ENCODE assay signal across 8 mouse cellular contexts in genomic region chr19:8820424-8820956, GRCm38 (mm10). TPM values are rescaled to one million over a fixed set of nuclear protein-coding genes. Genes with fewer than 3 reads are reported as not detected.
DNase-seq lines count a peak whose midpoint lies in the region; ATAC-seq and TF ChIP-seq lines count a peak whose summit lies in the region.

No protein-coding gene starts in this region.

- no peaks in the 10 kb centered on the region for H3K9me3 ChIP-seq in kidney, embryonic 14.5 days (ENCODE audit: control insufficient read depth, low read length)
- no peaks in the 10 kb centered on the region for H3K9me3 ChIP-seq in forebrain, embryonic 12.5 days
- no peaks in the 10 kb centered on the region for H3K9me3 ChIP-seq in liver, embryonic 12.5 days (replicated peaks)
- H3K9me3 ChIP-seq in stomach, embryonic 15.5 days = no peaks in the 10 kb centered on the region

- H3K4me3 ChIP-seq in kidney, embryonic 14.5 days (ENCODE audit: low read length) = peak overlapping the region; percentile 100
- H3K4me3 ChIP-seq in bone marrow, adult 2 months (replicated peaks; ENCODE audit: control insufficient read depth, low read depth, low read length) = peak overlapping the region; percentile 98
- peak overlapping the region; percentile 99 for H3K4me3 ChIP-seq in forebrain, embryonic 12.5 days (replicated peaks)
- peak overlapping the region; percentile 100 for H3K4me3 ChIP-seq in liver, embryonic 12.5 days
- H3K4me3 ChIP-seq in stomach, embryonic 15.5 days (replicated peaks) = peak overlapping the region; percentile 93

- under 1% methylated on average over 48 of the region's 48 CpGs for whole genome bisulfite sequencing in kidney, embryonic 14.5 days
- WGBS in bone marrow, adult 2 months = under 1% methylated on average over 48 of the region's 48 CpGs
- under 1% methylated on average over 48 of the region's 48 CpGs for WGBS in forebrain, embryonic 12.5 days
- WGBS in liver, embryonic 12.5 days (ENCODE audit: insufficient replicate concordance) = under 1% methylated on average over 48 of the region's 48 CpGs
- 0% methylated on average over 47 of the region's 48 CpGs for WGBS in stomach, embryonic 15.5 days

- H3K27me3 ChIP-seq in kidney, embryonic 14.5 days (ENCODE audit: control insufficient read depth, insufficient read depth, low read length) = no peaks in the 10 kb centered on the region
- H3K27me3 ChIP-seq in forebrain, embryonic 12.5 days = no peaks in the 10 kb centered on the region
- H3K27me3 ChIP-seq in liver, embryonic 12.5 days (replicated peaks) = no peaks in the 10 kb centered on the region
- no peaks in the 10 kb centered on the region for H3K27me3 ChIP-seq in stomach, embryonic 15.5 days (replicated peaks)

- DNase-seq in kidney, adult 18-20 months = no peak
- no peak for DNase-seq in T-cell, adult 2 months (ENCODE audit: low spot score)
- no peak for DNase-seq in layer of hippocampus, postnatal 14 days (ENCODE audit: low spot score in 2 of 2)

- peak overlapping the region; percentile 99 for H3K9ac ChIP-seq in kidney, embryonic 14.5 days (ENCODE audit: low read depth, low read length)
- H3K9ac ChIP-seq in forebrain, embryonic 12.5 days = peak overlapping the region; percentile 98
- H3K9ac ChIP-seq in liver, embryonic 12.5 days = peak overlapping the region; percentile 99
- H3K9ac ChIP-seq in stomach, embryonic 15.5 days = peak overlapping the region; percentile 98

- ATAC-seq in kidney, embryonic 14.5 days (ENCODE audit: low FRiP score, low TSS enrichment) = peak; percentile 21
- peak; percentile 22; the same call in 1 of the 2 replicates for ATAC-seq in forebrain, embryonic 12.5 days (ENCODE audit: low FRiP score)
- peak; percentile 63 for ATAC-seq in liver, embryonic 12.5 days
- ATAC-seq in stomach, embryonic 15.5 days (ENCODE audit: insufficient read depth, low FRiP score, low read depth) = peak; percentile 14; the same call in 1 of the 2 replicates

- peaks cover 32% of the 10 kb centered on the region for H3K4me1 ChIP-seq in kidney, embryonic 14.5 days (ENCODE audit: control insufficient read depth, insufficient read depth, low read length)
- peaks cover 1% of the 10 kb centered on the region; the same call in 1 of the 2 replicates for H3K4me1 ChIP-seq in bone marrow, adult 2 months (ENCODE audit: control insufficient read depth, insufficient read depth, low read length)
- H3K4me1 ChIP-seq in forebrain, embryonic 12.5 days = peaks cover 52% of the 10 kb centered on the region
- peaks cover 47% of the 10 kb centered on the region for H3K4me1 ChIP-seq in liver, embryonic 12.5 days
- peaks cover 29% of the 10 kb centered on the region; the same call in 1 of the 2 replicates for H3K4me1 ChIP-seq in stomach, embryonic 15.5 days

- H3K27ac ChIP-seq in kidney, embryonic 14.5 days (ENCODE audit: low read depth, low read length) = peak overlapping the region; percentile 100
- H3K27ac ChIP-seq in bone marrow, adult 2 months (ENCODE audit: control insufficient read depth, insufficient read depth, low read depth, low read length, poor library complexity) = peak overlapping the region; percentile 98
- H3K27ac ChIP-seq in forebrain, embryonic 12.5 days = peak overlapping the region; percentile 100
- peak overlapping the region; percentile 100 for H3K27ac ChIP-seq in liver, embryonic 12.5 days
- peak overlapping the region; percentile 100 for H3K27ac ChIP-seq in stomach, embryonic 15.5 days

- peaks cover 44% of the 10 kb centered on the region for H3K36me3 ChIP-seq in kidney, embryonic 14.5 days (ENCODE audit: control insufficient read depth, insufficient read depth, low read length)
- peaks cover 40% of the 10 kb centered on the region for H3K36me3 ChIP-seq in forebrain, embryonic 12.5 days (replicated peaks)
- H3K36me3 ChIP-seq in liver, embryonic 12.5 days = peaks cover 56% of the 10 kb centered on the region
- peaks cover 20% of the 10 kb centered on the region for H3K36me3 ChIP-seq in stomach, embryonic 15.5 days

- no peak for TF ChIP-seq CTCF in bone marrow, adult 2 months (IDR thresholded peaks at IDR 0.05; ENCODE audit: control insufficient read depth, insufficient read depth, low read length)

- TF ChIP-seq POLR2A in bone marrow, adult 2 months (IDR thresholded peaks at IDR 0.05; ENCODE audit: borderline replicate concordance, control insufficient read depth, low read depth, low read length) = peak; percentile 22; the same call in 1 of the 2 replicates

- H3K4me2 ChIP-seq in kidney, embryonic 14.5 days (replicated peaks; ENCODE audit: low read depth, low read length) = peak overlapping the region; percentile 76
- H3K4me2 ChIP-seq in forebrain, embryonic 12.5 days = peak overlapping the region; percentile 98
- H3K4me2 ChIP-seq in liver, embryonic 12.5 days = peak overlapping the region; percentile 84
- peak overlapping the region; percentile 73 for H3K4me2 ChIP-seq in stomach, embryonic 15.5 days

RNA-seq across cellular contexts. Expression of gene Hnrnpul2, which starts 0.7 kb away (rescaled TPM):
- polyA plus RNA-seq in kidney, embryonic 14.5 days (2014; fragmentation: Nextera tagmentation; extraction: Ambion mirVana) = 9.3 and 10.5 TPM in 2 replicates
- 62.2 and 84.9 TPM in 2 replicates for polyA plus RNA-seq in bone marrow, adult 2 months (2011; ENCODE audit: insufficient read depth, insufficient read length, low replicate concordance, missing spikeins)
- polyA plus RNA-seq in forebrain, embryonic 12.5 days (2016; fragmentation: Nextera tagmentation; extraction: Ambion mirVana) = 7.2 and 7.8 TPM in 2 replicates
- 3.5 and 3.6 TPM in 2 replicates for polyA plus RNA-seq in liver, embryonic 12.5 days (2016; fragmentation: Nextera tagmentation; extraction: Ambion mirVana)
- polyA plus RNA-seq in stomach, embryonic 15.5 days (2015; fragmentation: Nextera tagmentation; extraction: Ambion mirVana) = 5.9 and 6.6 TPM in 2 replicates
- total RNA-seq in layer of hippocampus, postnatal 14 days (2021) = 100 to 1,000 TPM in 1 of 2 experiments, 10 to 100 TPM in 1; 99.4 to 103 TPM

RNA-seq across cellular contexts. Expression of gene Ttc9c, which starts 1.4 kb away (rescaled TPM):
- 40.0 and 61.0 TPM in 2 replicates for polyA plus RNA-seq in kidney, embryonic 14.5 days (2014; fragmentation: Nextera tagmentation; extraction: Ambion mirVana)
- 18.1 and 20.3 TPM in 2 replicates for polyA plus RNA-seq in bone marrow, adult 2 months (2011; ENCODE audit: insufficient read depth, insufficient read length, low replicate concordance, missing spikeins)
- polyA plus RNA-seq in forebrain, embryonic 12.5 days (2016; fragmentation: Nextera tagmentation; extraction: Ambion mirVana) = 78.7 and 83.9 TPM in 2 replicates
- 29.6 and 31.6 TPM in 2 replicates for polyA plus RNA-seq in liver, embryonic 12.5 days (2016; fragmentation: Nextera tagmentation; extraction: Ambion mirVana)
- 49.7 and 52.1 TPM in 2 replicates for polyA plus RNA-seq in stomach, embryonic 15.5 days (2015; fragmentation: Nextera tagmentation; extraction: Ambion mirVana)
- 10 to 100 TPM; 29.8 to 32.1 TPM for total RNA-seq in layer of hippocampus, postnatal 14 days (2021)

RNA-seq across cellular contexts. Expression of gene AC129217.1, which starts 9.1 kb away (rescaled TPM):
- not detected in 2 replicates for polyA plus RNA-seq in kidney, embryonic 14.5 days (2014; fragmentation: Nextera tagmentation; extraction: Ambion mirVana)
- polyA plus RNA-seq in bone marrow, adult 2 months (2011; ENCODE audit: insufficient read depth, insufficient read length, low replicate concordance, missing spikeins) = 6.4 and 8.2 TPM in 2 replicates
- polyA plus RNA-seq in forebrain, embryonic 12.5 days (2016; fragmentation: Nextera tagmentation; extraction: Ambion mirVana) = not detected in 2 replicates
- 0.26 TPM in 1 of 2 replicates, not detected in the other for polyA plus RNA-seq in liver, embryonic 12.5 days (2016; fragmentation: Nextera tagmentation; extraction: Ambion mirVana)
- not detected in 2 replicates for polyA plus RNA-seq in stomach, embryonic 15.5 days (2015; fragmentation: Nextera tagmentation; extraction: Ambion mirVana)
- 1 to 10 TPM in 1 of 2 experiments, not detected in 1; 4.4 TPM for total RNA-seq in layer of hippocampus, postnatal 14 days (2021)

RNA-seq across cellular contexts. Expression of gene Bscl2, which starts 16.8 kb away (rescaled TPM):
- polyA plus RNA-seq in kidney, embryonic 14.5 days (2014; fragmentation: Nextera tagmentation; extraction: Ambion mirVana) = 40.2 and 42.2 TPM in 2 replicates
- polyA plus RNA-seq in bone marrow, adult 2 months (2011; ENCODE audit: insufficient read depth, insufficient read length, low replicate concordance, missing spikeins) = 19.8 and 46.2 TPM in 2 replicates
- 57.5 and 62.9 TPM in 2 replicates for polyA plus RNA-seq in forebrain, embryonic 12.5 days (2016; fragmentation: Nextera tagmentation; extraction: Ambion mirVana)
- polyA plus RNA-seq in liver, embryonic 12.5 days (2016; fragmentation: Nextera tagmentation; extraction: Ambion mirVana) = 37.0 and 45.2 TPM in 2 replicates
- 49.7 and 53.4 TPM in 2 replicates for polyA plus RNA-seq in stomach, embryonic 15.5 days (2015; fragmentation: Nextera tagmentation; extraction: Ambion mirVana)
- total RNA-seq in layer of hippocampus, postnatal 14 days (2021) = 100 to 1,000 TPM in 1 of 2 experiments, 10 to 100 TPM in 1; 96.2 to 107 TPM

RNA-seq across cellular contexts. Expression of gene Zbtb3, which starts 18.1 kb away (rescaled TPM):
- 4.0 and 5.1 TPM in 2 replicates for polyA plus RNA-seq in kidney, embryonic 14.5 days (2014; fragmentation: Nextera tagmentation; extraction: Ambion mirVana)
- 1.1 and 3.0 TPM in 2 replicates for polyA plus RNA-seq in bone marrow, adult 2 months (2011; ENCODE audit: insufficient read depth, insufficient read length, low replicate concordance, missing spikeins)
- 6.6 and 7.9 TPM in 2 replicates for polyA plus RNA-seq in forebrain, embryonic 12.5 days (2016; fragmentation: Nextera tagmentation; extraction: Ambion mirVana)
- polyA plus RNA-seq in liver, embryonic 12.5 days (2016; fragmentation: Nextera tagmentation; extraction: Ambion mirVana) = 2.3 and 2.8 TPM in 2 replicates
- polyA plus RNA-seq in stomach, embryonic 15.5 days (2015; fragmentation: Nextera tagmentation; extraction: Ambion mirVana) = 4.1 and 4.4 TPM in 2 replicates
- total RNA-seq in layer of hippocampus, postnatal 14 days (2021) = 1 to 10 TPM; 4.3 TPM
